Mouse (Mus musculus) urinary bladder, adult 2 months (tissue): ENCODE measurements around the gene C1qbp. TPM values are rescaled to one million over a fixed set of nuclear protein-coding genes. Genes with fewer than 3 reads are reported as not detected.

ENCODE experiments used
- DNase-seq: peaks from one replicate; pipeline ENCODE4 v3.0.0; 2022; ENCODE audit warnings: low spot score
- polyA plus RNA-seq: library from polyadenylated mRNA; depleted of rRNA; stranded (reverse); fragments of >200 nt; gene quantifications from 2 replicates; pipeline ENCODE4 v1.2.3, GENCODE M21; 2012; rRNA removed

C1qbp gene
- polyA plus RNA-seq, 1 experiment = 120 TPM

GRCm38 (mm10) chr11:70973947-70974346, 8.9 kb downstream of the C1qbp start:
- no peak for DNase-seq

GRCm38 (mm10) chr11:70972586-70972985, 10.2 kb downstream of the C1qbp start:
- DNase-seq = no peak

- no peak for DNase-seq
Observed at GRCm38 (mm10) chr11:70970560-70971540, 12.0 kb downstream of the C1qbp start.

GRCm38 (mm10) chr11:70969821-70970559, 12.8 kb downstream of the C1qbp start, which contains the start of the genes Nup88 and Rpain:
Gene Nup88 (minus strand): TSS chr11:70969973.
Gene Rpain (plus strand): TSS chr11:70970213.
- peak; percentile 79 for DNase-seq

- no peak for DNase-seq
Observed at GRCm38 (mm10) chr11:70969271-70969794, 13.5 kb downstream of the C1qbp start.

- DNase-seq = no peak
Observed at GRCm38 (mm10) chr11:70964222-70964907, 18.5 kb downstream of the C1qbp start.

GRCm38 (mm10) chr11:70960786-70961554, 21.9 kb downstream of the C1qbp start:
- DNase-seq = no peak

- DNase-seq = no peak
Observed at GRCm38 (mm10) chr11:70954711-70955110, 28.1 kb downstream of the C1qbp start.

GRCm38 (mm10) chr11:70944935-70945817, 37.6 kb downstream of the C1qbp start:
- DNase-seq = no peak

GRCm38 (mm10) chr11:70943651-70944050, 39.2 kb downstream of the C1qbp start:
- DNase-seq = no peak

GRCm38 (mm10) chr11:70942596-70942995, 40.2 kb downstream of the C1qbp start:
- no peak for DNase-seq

- no peak for DNase-seq
Observed at GRCm38 (mm10) chr11:70935316-70935715, 47.5 kb downstream of the C1qbp start.

- no peak for DNase-seq
Observed at GRCm38 (mm10) chr11:70931461-70931860, 51.4 kb downstream of the C1qbp start.

Other genes with a start within 250 kb of the C1qbp start
- 5.8 and 6.5 TPM in 2 replicates for gene Zfp3, start 218.8 kb downstream of the C1qbp start, polyA plus RNA-seq
- gene Scimp, start 170.4 kb downstream of the C1qbp start, polyA plus RNA-seq = 1.1 and 1.5 TPM in 2 replicates
- gene Rabep1, start 138.2 kb downstream of the C1qbp start, polyA plus RNA-seq = 12.3 and 15.8 TPM in 2 replicates
- gene Nup88, start 13.1 kb downstream of the C1qbp start, polyA plus RNA-seq = 113 and 130 TPM in 2 replicates
- gene Rpain, start 12.8 kb downstream of the C1qbp start, polyA plus RNA-seq = 44.2 and 58.6 TPM in 2 replicates
- 16.2 and 18.4 TPM in 2 replicates for gene Dhx33, start 21.4 kb upstream of the C1qbp start, polyA plus RNA-seq
- gene Mis12, start 36.6 kb upstream of the C1qbp start, polyA plus RNA-seq = 11.0 and 13.3 TPM in 2 replicates
- 21.7 and 25.5 TPM in 2 replicates for gene Derl2, start 36.8 kb upstream of the C1qbp start, polyA plus RNA-seq
- gene 6330403K07Rik, start 50.5 kb upstream of the C1qbp start, polyA plus RNA-seq = 2.6 and 3.2 TPM in 2 replicates
- gene Nlrp1a, start 161.7 kb upstream of the C1qbp start, polyA plus RNA-seq = 0.12 and 0.13 TPM in 2 replicates
- gene Nlrp1b, start 247.7 kb upstream of the C1qbp start, polyA plus RNA-seq = 1.2 TPM in 2 replicates